8 mouse cellular contexts compared by ENCODE assay signal in the genomic region with DNA sequence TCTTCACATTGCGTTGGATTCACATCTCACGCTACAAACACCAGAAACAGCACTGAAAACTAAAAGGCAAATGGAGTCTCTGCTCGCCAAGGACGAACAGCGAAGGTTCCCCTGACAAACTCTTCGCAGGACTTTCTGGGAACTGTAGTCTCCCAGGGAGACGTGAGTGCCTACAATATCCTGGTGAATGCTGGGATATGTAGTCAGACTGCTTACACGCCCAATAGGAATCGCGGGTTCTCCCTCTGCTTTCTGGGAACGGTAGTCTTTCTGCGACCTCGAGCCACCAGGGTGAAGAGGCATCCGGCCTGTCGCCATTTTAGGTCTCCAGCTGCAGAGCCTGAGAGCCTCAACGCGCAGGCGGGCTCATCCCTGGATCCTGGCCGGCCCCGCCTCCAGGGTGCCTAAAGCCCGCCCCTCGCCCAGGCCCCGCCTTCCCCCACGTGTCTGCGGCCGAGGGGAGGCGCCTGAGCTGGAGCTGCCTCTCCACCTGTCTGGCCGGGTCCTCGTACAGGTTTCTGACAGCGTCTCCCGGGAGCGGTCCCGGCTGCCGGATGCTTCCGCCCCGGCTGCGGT. TPM values are rescaled to one million over a fixed set of nuclear protein-coding genes. Genes with fewer than 3 reads are reported as not detected.
A peak's percentile ranks its signal among the peaks of the same experiment; 100 is the strongest.
DNase-seq lines count a peak whose midpoint lies in the region; ATAC-seq and TF ChIP-seq lines count a peak whose summit lies in the region.
"Not testable (repeated sequence)": the region's sequence is repeated elsewhere in the genome, so short reads cannot be mapped to it uniquely, and the experiment has no call there.

A gene (plus strand): TSS at position 202 of the 576 bp plus-strand sequence.

- peak; percentile 9; the same call in 1 of the 2 replicates for TF ChIP-seq POLR2A in brain, embryonic 14.5 days (IDR thresholded peaks at IDR 0.05; ENCODE audit: borderline replicate concordance, extremely low read depth, insufficient read depth, insufficient read length, poor library complexity, severe bottlenecking)
- TF ChIP-seq POLR2A in liver, adult 2 months (IDR thresholded peaks at IDR 0.05; ENCODE audit: extremely low read depth, insufficient read depth, low read length) = 0 out of 2 replicates have a peak, but pooled peaks have one; percentile 19
- peak; percentile 54 for TF ChIP-seq POLR2A in myocyte (IDR thresholded peaks at IDR 0.05; ENCODE audit: insufficient read length, low read depth)

- peak within 1 kb of the TSS; percentile 45 for H3ac ChIP-seq in C2C12 (ENCODE audit: control insufficient read depth, insufficient read length, low read depth)
- H3ac ChIP-seq in myocyte (ENCODE audit: control insufficient read depth, insufficient read length) = peak within 1 kb of the TSS; percentile 27

- not testable (repeated sequence) for H3K36me3 ChIP-seq in C2C12 (ENCODE audit: control insufficient read depth, insufficient read depth); erythroblast, embryonic 14.5 days (ENCODE audit: control insufficient read depth); heart, embryonic 11.5 days (ENCODE audit: control insufficient read depth, insufficient read depth, low read length); kidney, embryonic 16.5 days (ENCODE audit: insufficient read depth, low read length); liver, adult 2 months (ENCODE audit: control insufficient read depth, insufficient read depth, low read length); myocyte (ENCODE audit: control insufficient read depth, insufficient read depth); splenic B cell, adult 2 months (ENCODE audit: control insufficient read depth, insufficient read depth, low read length, poor library complexity, severe bottlenecking)

- peak within 1 kb of the TSS; percentile 82 for H3K27ac ChIP-seq in heart, embryonic 11.5 days (ENCODE audit: low read depth, low read length)
- H3K27ac ChIP-seq in kidney, embryonic 16.5 days (ENCODE audit: low read length) = peak within 1 kb of the TSS; percentile 68
- peak within 1 kb of the TSS; percentile 90 for H3K27ac ChIP-seq in liver, adult 2 months (replicated peaks; ENCODE audit: insufficient read depth, low read depth, low read length)

- DNase-seq in brain, embryonic 14.5 days (ENCODE audit: low read depth) = peak; percentile 99
- peak; percentile 99 for DNase-seq in liver, adult 2 months (ENCODE audit: extremely low read depth, low read depth, low spot score)
- peak; percentile 97 for DNase-seq in splenic B cell, adult 2 months (ENCODE audit: low read depth, low spot score)

- H3K4me2 ChIP-seq in heart, embryonic 11.5 days = peak within 1 kb of the TSS; percentile 64
- peak within 1 kb of the TSS; percentile 74 for H3K4me2 ChIP-seq in kidney, embryonic 16.5 days (replicated peaks; ENCODE audit: low read depth, low read length)
- peak within 1 kb of the TSS; percentile 78 for H3K4me2 ChIP-seq in myocyte (ENCODE audit: low read depth)

- peaks cover 18% of the 10 kb centered on the region for H3K4me1 ChIP-seq in erythroblast, embryonic 14.5 days (ENCODE audit: control insufficient read depth)
- H3K4me1 ChIP-seq in heart, embryonic 11.5 days (ENCODE audit: control insufficient read depth, insufficient read depth, low read length); kidney, embryonic 16.5 days (ENCODE audit: insufficient read depth, low read length); liver, adult 2 months (ENCODE audit: control insufficient read depth, insufficient read depth, low read length): not testable (repeated sequence)

- H3K79me2 ChIP-seq in C2C12 (ENCODE audit: control insufficient read depth, insufficient read depth) = peaks cover 42% of the 10 kb centered on the region
- H3K79me2 ChIP-seq in liver, adult 2 months (ENCODE audit: control insufficient read depth, insufficient read depth, low read length) = not testable (repeated sequence)
- peaks cover 40% of the 10 kb centered on the region for H3K79me2 ChIP-seq in myocyte (ENCODE audit: control insufficient read depth, insufficient read depth)

- peak within 1 kb of the TSS; percentile 64 for H3K9ac ChIP-seq in heart, embryonic 11.5 days (ENCODE audit: low read depth, low read length)
- peak within 1 kb of the TSS; percentile 68 for H3K9ac ChIP-seq in kidney, embryonic 16.5 days (replicated peaks; ENCODE audit: low read length)
- H3K9ac ChIP-seq in liver, adult 2 months (ENCODE audit: low read depth, low read length) = peak within 1 kb of the TSS; percentile 89

- peak; percentile 99 for ATAC-seq in heart, embryonic 11.5 days (replicated peaks; ENCODE audit: insufficient number of reproducible peaks, low FRiP score, low TSS enrichment)
- ATAC-seq in kidney, embryonic 16.5 days (ENCODE audit: low FRiP score, low TSS enrichment) = peak; percentile 99

- H3K9me3 ChIP-seq in erythroblast, embryonic 14.5 days (ENCODE audit: control insufficient read depth, low read length); heart, embryonic 11.5 days (replicated peaks; ENCODE audit: control insufficient read depth, low read length); kidney, embryonic 16.5 days (ENCODE audit: low read length): not testable (repeated sequence)

- not testable (repeated sequence) for TF ChIP-seq CTCF in C2C12 (IDR thresholded peaks at IDR 0.05; ENCODE audit: control insufficient read depth, insufficient read depth, insufficient read length); brain, embryonic 14.5 days (IDR thresholded peaks at IDR 0.05; ENCODE audit: borderline replicate concordance, extremely low read depth, insufficient read depth, insufficient read length); liver, adult 2 months (IDR thresholded peaks at IDR 0.05; ENCODE audit: low read depth, low read length)

- H3K4me3 ChIP-seq in C2C12 (ENCODE audit: insufficient read depth, poor library complexity, severe bottlenecking) = peak within 1 kb of the TSS; percentile 45
- peak within 1 kb of the TSS; percentile 66 for H3K4me3 ChIP-seq in erythroblast, embryonic 14.5 days (replicated peaks)
- peak within 1 kb of the TSS; percentile 61 for H3K4me3 ChIP-seq in heart, embryonic 11.5 days (ENCODE audit: low read depth, low read length)
- peak within 1 kb of the TSS; percentile 66 for H3K4me3 ChIP-seq in kidney, embryonic 16.5 days (ENCODE audit: low read length)
- H3K4me3 ChIP-seq in liver, adult 2 months (ENCODE audit: insufficient read depth, low read depth, low read length) = peak within 1 kb of the TSS; percentile 95
- peak within 1 kb of the TSS; percentile 16 for H3K4me3 ChIP-seq in myocyte

- peaks cover 21% of the 10 kb centered on the region for H3K79me3 ChIP-seq in C2C12 (ENCODE audit: low read depth)

- under 1% methylated on average over 33 of the region's 37 CpGs for whole genome bisulfite sequencing in heart, embryonic 11.5 days (ENCODE audit: insufficient replicate concordance)
- WGBS in kidney, embryonic 16.5 days = under 1% methylated on average over 32 of the region's 37 CpGs
- under 1% methylated on average over 37 of the region's 37 CpGs for WGBS in liver, adult 2 months

- not testable (repeated sequence) for H3K27me3 ChIP-seq in C2C12 (ENCODE audit: control insufficient read depth, insufficient read depth, insufficient read length); erythroblast, embryonic 14.5 days (ENCODE audit: control insufficient read depth); heart, embryonic 11.5 days (ENCODE audit: control insufficient read depth, insufficient read depth, low read length); kidney, embryonic 16.5 days (ENCODE audit: insufficient read depth, low read length); liver, adult 2 months (ENCODE audit: control insufficient read depth, insufficient read depth, low read length); myocyte (ENCODE audit: control insufficient read depth, insufficient read depth, insufficient read length); splenic B cell, adult 2 months (ENCODE audit: control insufficient read depth, insufficient read depth, low read length, poor library complexity, severe bottlenecking)

TF ChIP-seq in myocyte, 11 proteins besides CTCF, POLR2A, EP300 and RAD21:
- TF ChIP-seq MYOD1 (IDR thresholded peaks at IDR 0.05; ENCODE audit: control insufficient read depth in 1 of 3, insufficient read length in 2 of 3, low read depth in 2 of 3) (peak in 1 of 3 experiments; percentile 27), POLR2AphosphoS2 (IDR thresholded peaks at IDR 0.05; ENCODE audit: insufficient read length, low read depth) (peak; percentile 42)

RNA-seq across cellular contexts. Expression of the gene that starts here (rescaled TPM):
- polyA plus RNA-seq in C2C12 (2012; fragmentation: generic; extraction: Trizol) = 10.1 TPM
- 13.1 and 15.7 TPM in 2 replicates for polyA plus RNA-seq in brain, embryonic 14.5 days (2012; rRNA removed)
- 0.12 and 0.18 TPM in 2 replicates for polyA plus RNA-seq in erythroblast, embryonic 14.5 days (2012)
- 22.0 and 22.3 TPM in 2 replicates for polyA plus RNA-seq in heart, embryonic 11.5 days (2014; fragmentation: Nextera tagmentation; extraction: Ambion mirVana)
- 18.5 and 23.0 TPM in 2 replicates for polyA plus RNA-seq in kidney, embryonic 16.5 days (2015; fragmentation: Nextera tagmentation; extraction: Ambion mirVana)
- 5.6 and 6.8 TPM in 2 replicates for total RNA-seq in liver, adult 2 months (2014; rRNA removed)
- polyA plus RNA-seq in liver, adult 2 months (2012; rRNA removed) = 7.2 and 7.7 TPM in 2 replicates
- polyA plus RNA-seq in myocyte (2012; fragmentation: generic; extraction: Trizol) = 11.4 TPM

Comparison
In these comparisons a context has a peak if more than half of its experiments do, and no peak if none do; other contexts are left out.
1. Peak in every context shown above with its lines: DNase-seq, ATAC-seq, H3K4me3 ChIP-seq and H3K27ac ChIP-seq.
2. H3K4me3 ChIP-seq: peak in every context shown above with its lines; median percentile 95 in liver, adult 2 months; 66 in erythroblast, embryonic 14.5 days; 66 in kidney, embryonic 16.5 days; 61 in heart, embryonic 11.5 days; 45 in C2C12; 16 in myocyte.